Mouse (Mus musculus) left cerebral cortex, adult 8-10 months (tissue): ENCODE measurements at regions not wholly inside any gene's neighbourhood (a gene's known extent, or its start where the extent isn't known, plus 50 kb on each side); places are given as distances from the start of the nearest gene placed in this dataset.

Source experiments
- DNase-seq, 2 experiments: peaks; one replicate each; pipeline ENCODE4 v3.0.0; 2022; ENCODE audit warnings: low spot score in 2 of 2

DNA sequence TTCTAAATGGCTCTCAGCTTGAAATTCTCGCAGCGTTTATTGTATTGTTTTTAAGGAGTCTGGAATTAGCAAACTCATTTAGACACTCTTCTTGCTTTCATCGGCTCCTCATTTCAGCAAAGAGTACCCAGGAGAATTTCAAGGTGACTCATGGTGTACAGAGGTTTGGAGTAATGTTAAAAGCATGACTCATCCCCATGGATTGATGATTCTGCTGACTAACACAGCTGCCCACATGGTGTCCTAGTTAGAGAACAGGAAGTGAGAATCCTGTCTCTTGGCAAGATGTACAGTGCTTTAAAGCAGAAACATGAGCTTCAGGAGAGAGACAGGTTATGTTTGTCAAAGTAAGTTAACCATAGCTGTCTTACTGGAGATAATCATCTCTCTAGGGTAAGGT, 1133.6 kb upstream of the Cited2 start:
- DNase-seq = peak; percentile 4 to 64

DNA sequence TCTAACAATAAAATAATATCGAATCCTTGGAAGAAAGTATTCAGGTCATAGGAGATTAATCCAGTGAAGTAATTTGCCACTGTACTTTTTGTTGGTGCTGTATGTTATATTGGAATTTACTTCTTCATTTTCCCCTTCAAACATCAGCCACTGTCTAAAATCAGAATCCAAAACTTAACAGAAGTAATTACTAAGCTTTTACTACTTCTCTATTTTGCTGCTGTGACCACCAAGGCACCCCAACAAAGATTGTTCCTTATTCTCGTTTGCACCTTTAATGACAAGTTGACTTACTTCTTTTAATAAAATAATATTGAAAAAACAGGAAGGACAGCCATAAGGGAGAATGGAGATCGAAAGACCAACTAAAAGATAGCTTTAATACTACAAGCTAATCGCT, 1130.1 kb upstream of the Cited2 start:
- DNase-seq = no peak

- no peak for DNase-seq
Observed at GRCm38 (mm10) chr10:16600041-16600440, 1123.0 kb upstream of the Cited2 start.

DNA sequence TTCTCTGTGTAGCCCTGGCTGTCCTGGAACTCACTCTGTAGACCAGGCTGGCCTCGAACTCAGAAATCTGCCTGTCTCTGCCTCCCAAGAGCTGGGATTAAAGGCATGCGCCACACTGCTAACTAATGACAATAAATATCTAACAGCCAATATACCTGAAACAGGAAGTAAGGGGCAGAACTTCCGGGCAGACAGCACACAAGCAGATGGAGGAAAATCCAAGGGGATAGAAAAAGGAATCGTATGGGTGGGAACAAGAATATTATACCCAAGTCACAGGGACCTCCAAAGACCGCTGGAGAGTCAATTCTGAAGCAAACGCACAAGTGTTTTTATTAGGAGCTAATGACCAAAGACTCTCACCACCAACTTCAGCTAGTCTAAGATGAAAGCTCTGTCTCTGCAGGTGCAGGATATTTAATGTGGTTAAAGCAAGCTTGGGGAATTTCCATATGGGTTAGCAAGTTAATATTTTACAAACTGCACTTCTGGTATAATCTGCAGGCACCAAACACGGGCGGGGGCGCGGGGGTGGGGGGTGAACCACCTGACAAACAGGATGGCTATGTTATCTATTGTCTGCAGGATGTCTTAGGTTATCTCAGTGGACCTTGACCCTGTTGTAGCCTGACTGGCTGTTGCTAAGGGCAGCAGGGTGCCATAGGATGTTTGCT, 1122.3 kb upstream of the Cited2 start:
- no peak for DNase-seq

GRCm38 (mm10) chr10:16601225-16601595, 1121.8 kb upstream of the Cited2 start:
- DNase-seq = no peak

DNA sequence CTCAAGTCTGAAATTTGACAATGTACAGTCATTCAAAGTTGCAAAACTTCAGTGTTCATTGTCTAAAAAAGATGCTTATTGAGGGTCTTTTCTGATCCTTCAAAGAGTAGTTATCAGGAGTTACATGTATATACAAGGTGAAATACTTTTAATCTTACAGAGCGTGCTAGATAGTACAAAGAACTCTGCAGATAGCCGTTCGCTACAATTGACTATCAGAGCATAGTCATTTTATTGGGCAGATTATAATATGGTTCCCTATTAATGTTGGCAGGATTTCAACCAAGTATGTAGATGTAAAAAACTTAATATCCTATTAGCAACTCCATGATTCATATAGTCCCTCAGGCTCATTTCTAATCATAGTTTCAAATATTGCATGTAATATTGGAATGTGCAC, 1114.7 kb upstream of the Cited2 start:
- no peak for DNase-seq

DNA sequence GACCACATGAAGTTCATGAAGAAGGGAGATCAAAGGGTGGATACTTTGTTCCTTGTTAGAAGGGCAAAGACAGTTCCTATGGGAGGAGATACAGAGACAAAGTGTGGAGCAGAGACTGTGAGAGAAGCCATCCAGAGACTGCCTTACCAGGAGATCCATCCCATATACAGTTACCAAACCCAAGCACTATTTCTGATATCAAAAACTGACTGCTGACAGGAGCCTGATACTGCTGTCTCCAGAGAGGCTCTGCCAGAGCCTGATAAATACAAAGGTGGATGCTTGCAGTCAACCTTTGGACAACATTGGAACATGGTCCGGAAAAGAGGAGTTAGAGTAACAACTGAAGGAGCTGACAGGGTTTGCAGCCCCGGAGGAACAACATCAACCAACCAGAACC, 1104.3 kb upstream of the Cited2 start:
- no peak for DNase-seq

GRCm38 (mm10) chr10:16619584-16619983, 1103.4 kb upstream of the Cited2 start:
- no peak for DNase-seq

DNA sequence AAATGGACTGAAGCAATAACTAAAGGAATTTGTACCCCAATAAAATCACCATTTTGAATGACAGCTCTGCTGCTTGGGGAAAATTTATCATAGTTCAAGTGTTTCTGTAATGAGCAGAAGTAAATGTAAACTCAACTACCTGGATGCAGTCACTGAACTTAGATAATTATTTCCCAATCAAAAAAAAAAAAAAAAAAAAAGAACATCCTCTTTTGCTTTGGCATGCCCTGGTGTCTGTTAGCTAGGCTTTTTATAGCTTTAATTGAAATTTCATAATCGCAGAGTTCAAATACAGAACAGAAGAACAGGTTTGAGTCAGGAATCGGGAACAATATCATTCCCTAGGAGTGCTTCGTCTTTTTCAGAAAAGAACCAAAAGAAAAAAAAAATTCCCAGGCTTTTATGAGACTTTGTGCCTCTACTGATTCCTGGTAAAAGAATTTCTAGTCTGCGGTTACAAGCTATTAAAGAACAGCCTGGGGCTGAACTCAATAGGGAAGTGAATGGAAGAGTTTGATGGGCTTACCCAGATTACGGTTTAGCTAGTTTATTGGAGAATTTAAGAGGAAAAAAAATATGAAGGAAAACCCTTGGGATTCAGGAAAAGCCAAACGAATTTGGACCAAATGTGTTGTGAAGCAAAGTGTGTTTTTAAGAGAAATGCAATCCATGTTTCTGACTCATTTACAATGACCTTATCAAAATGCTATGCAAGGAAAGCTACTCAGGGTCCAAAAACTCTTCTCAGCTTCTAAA, 1102.0 kb upstream of the Cited2 start:
- DNase-seq = no peak

GRCm38 (mm10) chr10:16622821-16623220, 1100.2 kb upstream of the Cited2 start:
- no peak for DNase-seq

DNA sequence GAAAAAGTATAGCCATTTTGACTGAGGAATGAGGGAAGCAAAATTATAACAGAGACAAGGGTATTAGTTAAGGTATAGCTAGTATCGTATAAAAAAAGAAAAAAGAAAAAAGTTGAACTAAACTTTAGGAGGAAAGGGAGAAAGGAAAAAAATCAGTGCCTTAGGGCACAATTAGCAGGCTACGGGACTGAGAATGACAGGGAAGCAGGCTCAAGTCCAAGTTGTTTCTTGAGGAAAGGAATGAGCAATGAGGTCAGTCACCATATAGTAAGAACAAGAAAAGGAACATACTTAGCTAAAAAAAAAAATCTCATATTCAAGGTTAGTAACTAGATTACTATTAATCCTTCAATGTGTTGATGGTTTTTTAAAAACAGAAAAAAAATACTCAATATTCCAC, 1089.8 kb upstream of the Cited2 start:
- no peak for DNase-seq

DNA sequence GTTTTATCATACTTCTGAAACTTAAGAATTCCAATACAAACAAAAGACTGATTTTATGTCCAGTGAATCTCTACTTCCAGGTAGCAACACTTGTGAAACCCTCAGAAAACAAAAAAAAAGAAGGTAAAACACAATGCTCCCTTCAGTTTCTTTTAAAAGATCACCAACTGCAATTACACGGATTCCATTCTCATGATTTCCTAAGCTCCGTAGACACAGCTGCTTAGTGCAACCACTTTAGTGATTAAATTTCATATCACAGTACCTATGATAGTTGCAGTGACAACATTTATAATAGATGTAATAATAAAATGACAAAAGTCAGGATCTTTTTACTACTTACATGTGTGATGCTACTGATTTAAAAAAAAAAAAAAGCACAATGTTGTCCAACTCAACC, 1087.6 kb upstream of the Cited2 start:
- no peak for DNase-seq

GRCm38 (mm10) chr10:16637006-16637405, 1086.0 kb upstream of the Cited2 start:
- no peak for DNase-seq

- no peak for DNase-seq
Observed at GRCm38 (mm10) chr10:16638111-16638510, 1084.9 kb upstream of the Cited2 start.

DNA sequence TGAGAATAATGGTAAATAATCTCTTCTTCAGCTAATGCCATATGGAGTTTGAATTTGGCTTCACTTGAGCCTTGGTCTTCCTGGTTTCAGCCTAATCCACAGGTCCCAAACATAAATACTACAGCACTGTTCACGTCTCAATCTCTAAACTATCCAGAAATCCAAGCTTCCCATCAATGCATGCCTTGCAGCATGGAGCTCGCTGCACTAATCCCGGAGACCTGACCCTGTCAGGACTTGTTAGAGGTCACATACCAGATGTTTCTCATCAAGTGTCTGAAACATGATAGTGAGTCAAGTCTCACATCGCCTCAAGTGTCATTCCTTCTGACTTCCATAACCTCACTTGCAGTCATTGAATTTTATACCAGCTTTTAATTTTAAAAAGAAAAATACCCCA, 1082.9 kb upstream of the Cited2 start:
- DNase-seq = no peak

GRCm38 (mm10) chr10:16650120-16650519, 1072.9 kb upstream of the Cited2 start:
- DNase-seq = no peak

DNA sequence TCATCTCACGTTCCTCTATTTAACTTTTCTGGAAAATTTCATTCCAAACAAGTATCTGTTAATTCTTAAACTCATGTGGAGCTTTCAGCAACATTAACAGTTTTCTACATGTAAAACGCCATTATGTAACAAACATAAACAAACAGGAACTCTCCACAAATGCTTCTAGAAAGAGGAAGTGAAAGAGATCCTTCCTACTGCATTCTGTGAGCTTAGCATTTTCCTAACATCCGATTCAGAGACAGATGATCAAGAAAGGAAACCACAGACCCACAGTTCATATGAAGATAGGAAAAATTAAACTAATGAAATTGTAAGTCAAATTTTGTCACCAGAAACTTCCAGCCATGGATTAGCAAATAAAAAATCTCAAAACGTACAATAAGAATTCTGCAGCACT, 1070.6 kb upstream of the Cited2 start:
- DNase-seq = no peak

GRCm38 (mm10) chr10:16664483-16664882, 1058.5 kb upstream of the Cited2 start:
- no peak for DNase-seq

DNA sequence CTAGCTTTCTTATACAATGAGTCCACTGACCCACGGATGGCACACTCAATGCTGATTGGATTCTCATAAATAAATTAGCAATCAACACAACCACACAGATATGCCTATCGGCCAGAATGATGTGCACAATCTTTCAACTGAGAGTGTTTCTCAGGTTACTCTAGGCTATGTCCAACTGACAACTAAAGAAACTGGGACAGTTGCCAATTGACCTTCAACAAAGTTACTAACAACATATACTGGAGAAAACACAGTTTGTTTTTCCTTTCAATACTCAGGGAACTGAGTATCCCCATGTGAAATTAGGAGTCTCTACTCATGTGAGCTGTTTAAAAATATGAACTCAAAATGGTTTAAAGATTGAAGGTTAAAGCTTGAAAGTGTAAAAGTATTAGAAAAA, 1052.7 kb upstream of the Cited2 start:
- DNase-seq = no peak

DNA sequence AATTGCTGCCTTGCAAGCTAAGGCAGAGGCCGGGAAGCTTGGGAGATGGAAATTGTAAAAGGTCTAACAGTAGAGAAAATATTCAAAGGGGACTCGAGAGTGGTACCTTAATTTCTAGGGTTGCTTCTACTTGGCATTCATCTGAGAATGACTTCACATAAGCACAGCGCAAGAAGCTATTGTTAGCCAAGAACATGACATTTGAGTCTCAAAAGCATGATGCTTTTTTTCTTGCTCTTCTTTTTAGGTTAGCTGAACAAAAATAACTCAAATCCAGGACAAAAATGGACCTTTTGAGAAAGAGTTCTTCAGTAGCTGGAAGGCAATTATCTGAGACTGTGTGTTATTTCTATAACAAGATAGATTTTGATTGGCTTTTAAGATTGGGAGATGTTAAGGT, 1042.0 kb upstream of the Cited2 start:
- no peak for DNase-seq

GRCm38 (mm10) chr10:16685352-16685751, 1037.7 kb upstream of the Cited2 start:
- no peak for DNase-seq

DNA sequence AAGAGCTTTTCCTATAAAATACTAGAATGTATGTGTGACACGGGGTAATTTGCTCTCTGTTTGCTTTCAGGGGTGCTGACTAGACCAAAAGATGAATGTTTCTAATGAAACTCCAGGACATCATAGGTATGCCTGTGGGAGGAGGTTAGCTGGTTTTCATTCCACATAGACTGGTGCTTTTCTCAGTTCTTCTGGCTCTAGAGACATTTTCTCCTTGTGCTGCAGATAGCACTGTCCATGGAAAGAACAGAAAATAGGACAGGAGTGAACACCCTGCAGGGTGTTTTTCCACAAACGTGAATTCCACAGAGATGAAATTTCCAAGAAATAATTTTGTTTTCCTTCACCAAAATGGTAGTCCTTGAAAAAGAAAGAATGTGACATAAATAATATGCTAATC, 1016.0 kb upstream of the Cited2 start:
- DNase-seq = no peak

DNA sequence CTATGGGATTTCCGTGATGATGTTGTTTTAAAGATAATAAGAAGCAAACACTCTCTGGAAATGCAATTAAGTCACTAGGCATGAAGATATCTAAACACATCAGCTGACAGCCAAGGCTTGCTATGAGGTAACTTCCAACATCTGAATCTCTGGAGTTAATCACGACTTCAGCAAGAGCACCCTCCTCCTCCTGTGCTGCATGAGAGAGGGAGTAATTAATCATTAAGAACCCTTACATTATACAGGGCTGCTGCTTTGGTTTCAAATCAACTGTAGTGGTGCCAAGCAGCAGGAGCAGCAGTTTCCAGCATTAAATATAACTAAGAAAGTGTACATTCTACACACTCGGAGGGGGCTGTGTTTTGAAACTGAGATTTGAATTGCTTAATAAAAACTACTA, 1009.9 kb upstream of the Cited2 start:
- DNase-seq = no peak
